Mouse (Mus musculus) forebrain, postnatal 0 days (tissue): ENCODE data around the gene Hes6. TPM values are rescaled to one million over a fixed set of nuclear protein-coding genes. Genes with fewer than 3 reads are reported as not detected.

ENCODE experiments used
- ATAC-seq: fragments of 200-750 bp; cut with Nextera tagmentation; 2 replicates; pipeline ENCODE4 v1.8.0; 2017; ENCODE audit warnings: mild to moderate bottlenecking, moderate library complexity
- DNase-seq: peaks from one replicate; pipeline ENCODE4 v3.0.0-alpha.2; 2015
- H3K27ac ChIP-seq: fragments of 300-500 bp; sonication (generic); 2 replicates; pipeline ENCODE4 v1.5.1; 2014; ENCODE audit warnings: low read depth, mild to moderate bottlenecking, antibody characterized with exemption, low read length, moderate library complexity, mixed read lengths
- H3K27me3 ChIP-seq: fragments of 300-500 bp; sonication (generic); 2 replicates; pipeline ENCODE4 v1.6.1; 2014; ENCODE audit warnings: mild to moderate bottlenecking, low read length, mixed read lengths; ENCODE audit not compliant: insufficient read depth
- H3K36me3 ChIP-seq: fragments of 300-500 bp; sonication (generic); 2 replicates; pipeline ENCODE4 v1.6.1; 2014; ENCODE audit warnings: mild to moderate bottlenecking, moderate library complexity; ENCODE audit not compliant: insufficient read depth
- H3K4me1 ChIP-seq: fragments of 300-500 bp; sonication (generic); 2 replicates; pipeline ENCODE4 v1.6.1; 2014; ENCODE audit warnings: antibody characterized with exemption; ENCODE audit not compliant: insufficient read depth
- H3K4me2 ChIP-seq: fragments of 300-500 bp; sonication (generic); 2 replicates; pipeline ENCODE4 v1.6.1; 2014; ENCODE audit warnings: low read depth, mild to moderate bottlenecking, moderate library complexity
- H3K4me3 ChIP-seq: fragments of 300-500 bp; sonication (generic); 2 replicates; pipeline ENCODE4 v1.5.1; 2014; ENCODE audit warnings: low read depth, low read length, mixed read lengths
- H3K9ac ChIP-seq: fragments of 300-500 bp; sonication (generic); 2 replicates; pipeline ENCODE4 v1.6.1; 2014; ENCODE audit warnings: mild to moderate bottlenecking
- H3K9me3 ChIP-seq: fragments of 300-500 bp; sonication (generic); 2 replicates; pipeline ENCODE4 v1.6.1; 2016; ENCODE audit warnings: low read length
- CTCF ChIP-seq: sonication (generic); IDR thresholded peaks from 2 replicates; pipeline ENCODE4 v1.5.1; 2016; ENCODE audit warnings: antibody characterized with exemption, control low read depth, low read depth
- WGBS: fragments of 180-500 bp; shearing (Covaris S2); extraction: QIAGEN DNeasy Blood & Tissue Kit; methylation state at CpG from one replicate; pipeline ENCODE4 v1.1.7; 2014; 5-methylcytosine and 5-hydroxymethylcytosine counted together
- polyA plus RNA-seq: library from polyadenylated mRNA; unstranded; fragments of >200 nt; fragmentation: Nextera tagmentation; extraction: Ambion mirVana; gene quantifications from 2 replicates; pipeline ENCODE4 v1.2.1, GENCODE M21; 2015
- total RNA-seq: library from RNA; depleted of rRNA; stranded (reverse); fragments of >200 nt; gene quantifications from 2 replicates; pipeline ENCODE4 v1.2.3, GENCODE M21; 2014

The Hes6 gene
- total and polyA plus RNA-seq, 2 experiments from 2014 or later, result 133 to 154 TPM

DNA sequence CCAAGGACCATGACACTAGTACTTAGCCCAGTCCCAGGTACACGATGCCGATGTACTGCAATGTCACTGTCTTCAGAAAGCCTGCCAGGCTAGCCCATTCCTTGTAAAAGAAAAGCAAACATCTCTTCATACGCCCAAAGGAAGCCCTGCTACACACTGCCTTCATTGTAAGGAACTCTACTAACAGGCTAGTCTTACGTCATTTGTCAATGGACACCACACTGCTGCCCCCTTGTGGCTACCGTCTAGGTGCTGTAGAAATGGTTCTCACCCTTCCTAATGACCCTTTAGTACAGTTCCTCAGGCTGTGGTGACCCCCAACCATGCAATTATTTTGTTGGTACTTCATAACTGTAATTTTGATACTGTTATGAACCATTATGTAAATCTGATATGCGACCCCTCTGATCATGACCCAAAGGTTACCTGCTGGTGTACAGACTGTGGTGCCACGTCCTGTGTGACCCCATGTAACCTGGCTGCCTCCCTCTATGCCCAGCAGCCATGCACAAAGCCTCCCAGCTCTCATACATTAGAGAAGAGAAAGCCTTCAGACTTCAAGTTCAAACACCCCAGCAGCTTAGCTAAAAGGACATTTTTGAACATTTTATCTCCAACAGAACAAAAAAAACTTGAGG is 33.3 kb downstream of the Hes6 start:
- no peak overlapping the region for H3K4me3 ChIP-seq
- DNase-seq, result peak; percentile 85
- no peak overlapping the region for H3K9ac ChIP-seq
- H3K27me3 ChIP-seq, result no peaks in the 10 kb centered on the region
- TF ChIP-seq CTCF, result peak; percentile 89
- no peaks in the 10 kb centered on the region for H3K4me1 ChIP-seq
- no peaks in the 10 kb centered on the region for H3K9me3 ChIP-seq
- WGBS, result 57% methylated on average over 7 of the region's 7 CpGs
- H3K27ac ChIP-seq, result no peak overlapping the region
- H3K36me3 ChIP-seq, result peaks cover 88% of the 10 kb centered on the region
- H3K4me2 ChIP-seq, result no peak overlapping the region
- peak; percentile 80 for ATAC-seq

- no peak overlapping the region for H3K4me3 ChIP-seq
- H3K4me1 ChIP-seq, result no peaks in the 10 kb centered on the region
- WGBS, result 87% methylated on average over 6 of the region's 6 CpGs
- H3K4me2 ChIP-seq, result no peak overlapping the region
- no peaks in the 10 kb centered on the region for H3K27me3 ChIP-seq
- ATAC-seq (no peak), DNase-seq (no peak)
- no peak overlapping the region for H3K9ac ChIP-seq
- no peak overlapping the region for H3K27ac ChIP-seq
- H3K9me3 ChIP-seq, result no peaks in the 10 kb centered on the region
- peaks cover 77% of the 10 kb centered on the region for H3K36me3 ChIP-seq
- no peak for TF ChIP-seq CTCF
Measured at GRCm38 (mm10) chr1:91373414-91373835, 40.4 kb downstream of the Hes6 start.

DNA sequence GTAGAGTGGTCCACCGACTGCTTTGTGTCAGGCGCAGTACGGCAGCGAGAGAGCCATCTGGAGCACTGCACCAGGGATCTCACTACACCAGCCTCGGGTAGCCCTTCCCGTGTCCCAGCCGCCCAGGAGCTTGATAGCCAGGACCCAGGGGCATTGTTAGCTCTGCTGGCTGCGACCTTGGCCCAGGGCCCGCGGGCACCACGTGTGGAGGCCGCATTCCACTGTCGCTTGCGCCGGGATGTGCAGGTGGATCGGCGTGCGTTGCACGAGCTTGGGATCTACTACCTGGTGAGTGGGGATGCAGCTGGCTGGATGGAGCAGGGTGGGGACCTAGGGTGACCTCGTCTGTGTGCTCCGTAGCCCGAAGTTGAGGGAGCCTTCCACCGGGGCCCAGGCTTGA is 43.8 kb downstream of the Hes6 start:
- no peak for TF ChIP-seq CTCF
- no peak for DNase-seq
- Histone ChIP-seq H3K4me3 (no peak overlapping the region), H3K9me3 (no peaks in the 10 kb centered on the region), H3K4me2 (no peak overlapping the region), H3K27ac (no peak overlapping the region), H3K27me3 (peaks cover 9% of the 10 kb centered on the region; the same call in 1 of the 2 replicates), H3K4me1 (no peaks in the 10 kb centered on the region), H3K9ac (no peak overlapping the region), H3K36me3 (peaks cover 44% of the 10 kb centered on the region)
- ATAC-seq, result no peak
- 88% methylated on average over 23 of the region's 23 CpGs for WGBS

DNA sequence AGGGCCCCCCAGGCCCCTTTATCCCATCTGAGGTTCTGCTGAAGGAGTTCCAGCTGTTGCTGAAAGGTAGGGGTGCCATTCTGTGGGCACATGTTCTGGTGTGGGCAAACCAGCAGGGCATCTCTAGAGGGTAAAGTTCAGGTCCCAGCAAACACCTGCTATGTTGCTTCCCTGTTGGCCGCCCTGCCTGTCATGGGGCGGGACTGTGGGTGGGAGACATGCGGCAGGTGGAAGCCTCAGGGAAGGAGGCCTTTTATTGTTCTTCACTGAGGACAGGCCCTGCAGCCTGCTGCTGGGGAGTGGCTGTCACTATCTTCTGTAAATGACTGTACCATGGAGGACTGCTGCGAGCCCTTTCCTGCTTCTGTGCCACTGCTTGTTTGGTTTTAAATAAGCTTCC is 44.4 kb downstream of the Hes6 start:
- no peak overlapping the region for H3K9ac ChIP-seq
- peaks cover 9% of the 10 kb centered on the region; the same call in 1 of the 2 replicates for H3K27me3 ChIP-seq
- H3K27ac ChIP-seq, result no peak overlapping the region
- no peak overlapping the region for H3K4me3 ChIP-seq
- no peak overlapping the region for H3K4me2 ChIP-seq
- H3K36me3 ChIP-seq, result peaks cover 39% of the 10 kb centered on the region
- H3K4me1 ChIP-seq, result no peaks in the 10 kb centered on the region
- 69% methylated on average over 4 of the region's 4 CpGs for WGBS
- peaks cover 2% of the 10 kb centered on the region; the same call in 1 of the 2 replicates for H3K9me3 ChIP-seq
- DNase-seq, result no peak
- no peak for ATAC-seq
- no peak for TF ChIP-seq CTCF

DNA sequence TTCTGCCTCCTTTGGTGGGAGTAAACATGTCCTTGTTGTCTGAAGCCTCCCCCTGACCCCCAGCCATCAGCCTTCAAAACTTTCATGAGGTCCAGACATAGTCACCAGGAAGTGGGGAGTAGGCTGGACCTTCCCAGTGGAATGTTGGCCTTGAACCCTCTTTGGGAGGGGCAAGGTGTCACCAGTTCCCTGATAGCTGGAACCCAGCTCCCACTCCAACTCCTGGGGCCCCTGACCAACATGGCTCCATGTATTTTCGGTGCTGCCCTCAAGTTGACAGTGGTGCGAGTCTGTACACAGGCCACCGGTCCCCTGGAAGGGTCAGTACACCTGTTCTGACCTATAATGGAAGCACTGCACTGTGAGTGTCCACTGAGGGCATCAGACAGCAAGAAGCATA is 46.5 kb downstream of the Hes6 start:
- no peak for TF ChIP-seq CTCF
- no peak overlapping the region for H3K9ac ChIP-seq
- H3K27ac ChIP-seq, result no peak overlapping the region
- no peak for ATAC-seq
- 97% methylated on average over 3 of the region's 3 CpGs for WGBS
- peaks cover 20% of the 10 kb centered on the region for H3K36me3 ChIP-seq
- H3K4me3 ChIP-seq, result no peak overlapping the region
- H3K9me3 ChIP-seq, result peaks cover 4% of the 10 kb centered on the region; the same call in 1 of the 2 replicates
- DNase-seq, result no peak
- no peaks in the 10 kb centered on the region for H3K4me1 ChIP-seq
- H3K4me2 ChIP-seq, result no peak overlapping the region
- H3K27me3 ChIP-seq, result peaks cover 9% of the 10 kb centered on the region; the same call in 1 of the 2 replicates

DNA sequence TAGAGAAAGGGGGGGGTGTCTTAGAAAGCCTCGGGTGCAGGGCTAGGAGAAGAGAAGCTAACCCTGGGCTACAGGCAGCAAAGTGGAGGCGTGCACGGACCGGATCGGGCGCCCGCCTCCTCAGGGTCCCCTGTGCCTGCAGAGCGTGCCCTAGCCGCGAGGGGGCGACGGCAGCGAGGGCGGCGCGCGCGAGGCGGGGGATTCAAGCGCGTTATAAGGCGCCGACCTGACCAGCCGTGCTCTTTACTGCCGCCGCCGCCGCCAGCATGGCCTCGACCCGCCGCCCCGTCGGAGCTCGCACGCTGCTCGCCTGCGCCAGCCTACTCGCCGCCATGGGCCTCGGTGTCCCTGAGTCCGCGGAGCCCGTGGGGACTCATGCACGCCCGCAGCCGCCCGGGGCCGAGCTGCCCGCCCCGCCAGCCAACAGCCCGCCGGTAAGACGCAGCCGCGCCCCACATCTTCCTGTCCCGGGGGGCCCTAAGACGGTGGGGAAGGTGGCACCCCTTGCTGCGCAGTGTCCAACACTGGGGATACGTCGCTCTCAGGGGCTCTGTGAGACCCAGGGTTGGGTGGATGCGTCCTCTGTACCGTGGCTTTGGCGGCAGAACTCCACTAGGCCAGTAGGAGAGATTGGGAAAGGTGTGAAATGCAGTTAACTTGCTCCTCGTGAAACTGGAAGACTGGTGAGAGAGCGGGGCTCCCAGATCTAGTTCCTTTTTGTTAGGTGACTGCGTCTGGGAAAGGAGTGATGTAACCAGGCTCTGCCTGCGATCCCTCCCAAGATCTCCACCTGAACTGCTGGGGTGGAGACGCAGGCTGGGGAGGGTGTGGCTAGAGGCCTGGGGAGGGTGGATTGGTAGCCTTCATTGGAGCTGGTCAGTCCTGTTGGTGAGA is 47.4 kb downstream of the Hes6 start, which contains the start of gene Erfe:
Erfe (plus strand) TSS at position 216 of the 894 bp plus-strand sequence.
- peak within 1 kb of the TSS; percentile 65 for H3K4me2 ChIP-seq
- 2% methylated on average over 63 of the region's 68 CpGs for WGBS

More for the DNA sequence above, 47.4 kb downstream of the Hes6 start, which contains the start of gene Erfe:
- Histone ChIP-seq H3K27me3 (peaks cover 9% of the 10 kb centered on the region; the same call in 1 of the 2 replicates), H3K27ac (no peak within 1 kb of the TSS), H3K36me3 (peaks cover 16% of the 10 kb centered on the region), H3K4me3 (peak within 1 kb of the TSS; percentile 30), H3K4me1 (no peaks in the 10 kb centered on the region), H3K9ac (peak within 1 kb of the TSS; percentile 44), H3K9me3 (peaks cover 4% of the 10 kb centered on the region; the same call in 1 of the 2 replicates)
- TF ChIP-seq CTCF, result peak; percentile 76
- DNase-seq (peak; percentile 41), ATAC-seq (peak; percentile 72)
